In the genomic region with DNA sequence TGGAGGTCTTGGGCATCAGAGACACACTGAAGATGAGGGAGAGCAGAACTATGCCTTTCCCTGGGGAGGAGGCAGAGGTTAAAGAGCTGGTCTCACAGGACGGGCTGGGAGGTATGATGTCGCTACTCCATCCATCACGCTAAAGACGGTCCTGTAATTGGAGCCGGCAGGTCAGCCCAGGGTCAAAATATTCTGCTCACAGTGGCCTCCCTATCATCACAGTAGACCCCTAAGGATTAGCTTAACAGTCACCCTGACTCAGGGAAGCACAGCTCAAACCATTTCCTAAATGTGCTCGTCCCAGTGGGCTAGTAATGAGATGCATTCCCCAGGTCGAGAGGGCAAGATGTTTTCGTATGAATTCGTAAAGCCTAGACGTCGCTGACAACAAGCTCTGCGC, we compare ENCODE assay signal across 13 mouse cellular contexts. TPM values are rescaled to one million over a fixed set of nuclear protein-coding genes. Genes with fewer than 3 reads are reported as not detected.
DNase-seq lines count a peak whose midpoint lies in the region; ATAC-seq lines count a peak whose summit lies in the region.
"Had no signal": no experiment of that assay in that cellular context is flagged by ENCODE, and none has a peak within 500 bp of the region (broad histone marks: within the 10 kb centered on the region; RNA-seq: fewer than 3 reads in every experiment).

No protein-coding gene starts in this region.

- H3K4me1 ChIP-seq in heart, embryonic 12.5 days (replicated peaks), result peaks cover 13% of the 10 kb centered on the region
- peaks cover 18% of the 10 kb centered on the region for H3K4me1 ChIP-seq in lung, embryonic 15.5 days
- H3K4me1 ChIP-seq in embryonic facial prominence, embryonic 14.5 days (ENCODE audit: control insufficient read depth, insufficient read depth, low read length), result peaks cover 5% of the 10 kb centered on the region; the same call in 1 of the 2 replicates

- WGBS in heart, embryonic 12.5 days, result 36% methylated on average over 12 of the region's 12 CpGs
- 19% methylated on average over 12 of the region's 12 CpGs for WGBS in lung, embryonic 15.5 days
- 8% methylated on average over 12 of the region's 12 CpGs for WGBS in embryonic facial prominence, embryonic 14.5 days

- H3K36me3 ChIP-seq in heart, embryonic 12.5 days, result no peaks in the 10 kb centered on the region
- H3K36me3 ChIP-seq in lung, embryonic 15.5 days, result no peaks in the 10 kb centered on the region
- H3K36me3 ChIP-seq in embryonic facial prominence, embryonic 14.5 days (ENCODE audit: control insufficient read depth, insufficient read depth, low read length), result no peaks in the 10 kb centered on the region
- H3K36me3 ChIP-seq: forebrain, embryonic 10.5 days had no signal

- no peaks in the 10 kb centered on the region for H3K9me3 ChIP-seq in heart, embryonic 12.5 days (replicated peaks)
- no peaks in the 10 kb centered on the region for H3K9me3 ChIP-seq in lung, embryonic 15.5 days
- H3K9me3 ChIP-seq in embryonic facial prominence, embryonic 14.5 days (ENCODE audit: control insufficient read depth, low read length), result no peaks in the 10 kb centered on the region
- H3K9me3 ChIP-seq: forebrain, embryonic 10.5 days had no signal

- no peak overlapping the region for H3K9ac ChIP-seq in heart, embryonic 12.5 days
- H3K9ac ChIP-seq in lung, embryonic 15.5 days, result no peak overlapping the region
- no peak overlapping the region for H3K9ac ChIP-seq in embryonic facial prominence, embryonic 14.5 days (ENCODE audit: low read depth, low read length)

- no peak overlapping the region for H3K27ac ChIP-seq in heart, embryonic 12.5 days (ENCODE audit: poor library complexity, severe bottlenecking)
- H3K27ac ChIP-seq in lung, embryonic 15.5 days, result no peak overlapping the region
- no peak overlapping the region for H3K27ac ChIP-seq in embryonic facial prominence, embryonic 14.5 days (replicated peaks; ENCODE audit: low read depth, low read length)
- H3K27ac ChIP-seq: forebrain, embryonic 10.5 days had no signal

- no peak overlapping the region for H3K4me3 ChIP-seq in heart, embryonic 12.5 days
- no peak overlapping the region for H3K4me3 ChIP-seq in lung, embryonic 15.5 days
- H3K4me3 ChIP-seq in embryonic facial prominence, embryonic 14.5 days (ENCODE audit: low read depth, low read length), result no peak overlapping the region
- H3K4me3 ChIP-seq: forebrain, embryonic 10.5 days had no signal

- peak overlapping the region; percentile 22; the same call in 1 of the 2 replicates for H3K4me2 ChIP-seq in heart, embryonic 12.5 days
- peak overlapping the region; percentile 12; the same call in 1 of the 2 replicates for H3K4me2 ChIP-seq in lung, embryonic 15.5 days
- H3K4me2 ChIP-seq in embryonic facial prominence, embryonic 14.5 days (ENCODE audit: low read depth, low read length), result peak overlapping the region; percentile 31; the same call in 1 of the 2 replicates

- DNase-seq in heart, postnatal 4 days, result no peak
- DNase-seq in lung, postnatal 10 days, result no peak
- DNase-seq in embryo, embryonic 10 days (ENCODE audit: low spot score), result peak; percentile 75
- peak; percentile 4 for DNase-seq in embryonic facial prominence, embryonic 14.5 days (ENCODE audit: low spot score)
- DNase-seq in cerebellum, postnatal 36 days, result no peak
- DNase-seq: adrenal gland, postnatal 14 days; B cell, adult 2 months; thymus, postnatal 4 days had no signal

- no peak for ATAC-seq in heart, embryonic 12.5 days (ENCODE audit: insufficient number of reproducible peaks, low FRiP score)
- ATAC-seq in lung, embryonic 15.5 days (ENCODE audit: borderline replicate concordance, extremely low read depth, low FRiP score, low TSS enrichment), result no peak
- 0 out of 2 replicates have a peak, but pooled peaks have one; percentile 18 for ATAC-seq in embryonic facial prominence, embryonic 14.5 days (ENCODE audit: low read depth)
- no peak for ATAC-seq in erythroid progenitor cell, adult 5-6 weeks (replicated peaks; ENCODE audit: low FRiP score, poor library complexity, severe bottlenecking)
- ATAC-seq: intestine, postnatal 0 days had no signal

- no peaks in the 10 kb centered on the region for H3K27me3 ChIP-seq in heart, embryonic 12.5 days (replicated peaks)
- H3K27me3 ChIP-seq in lung, embryonic 15.5 days, result no peaks in the 10 kb centered on the region
- H3K27me3 ChIP-seq in embryonic facial prominence, embryonic 14.5 days (replicated peaks; ENCODE audit: control insufficient read depth, insufficient read depth, low read length), result no peaks in the 10 kb centered on the region

RNA-seq across cellular contexts. Expression of gene Mon1b, which starts 53.7 kb away (rescaled TPM):
- polyA plus RNA-seq in heart, embryonic 12.5 days (2016; fragmentation: Nextera tagmentation; extraction: Ambion mirVana), result 6.1 TPM in 2 replicates
- 1 to 10 TPM; 6.3 to 6.5 TPM for total RNA-seq in heart, postnatal 4 days (2021)
- polyA plus RNA-seq in lung, embryonic 15.5 days (2015; fragmentation: Nextera tagmentation; extraction: Ambion mirVana), result 7.7 and 8.0 TPM in 2 replicates
- 7.2 and 8.3 TPM in 2 replicates for polyA plus RNA-seq in embryonic facial prominence, embryonic 14.5 days (2014; fragmentation: Nextera tagmentation; extraction: Ambion mirVana)
- total RNA-seq in erythroid progenitor cell, adult 5-6 weeks (2015; ENCODE audit: low replicate concordance), result 2.9 and 4.6 TPM in 2 replicates
- total RNA-seq in erythroid progenitor cell, adult 5-6 weeks (2017; ENCODE audit: low replicate concordance), result 2.7 and 3.3 TPM in 2 replicates

Comparison
In these comparisons a context has a peak if more than half of its experiments do, and no peak if none do; other contexts are left out.
1. DNase-seq: peak in embryo, embryonic 10 days (single experiment) and embryonic facial prominence, embryonic 14.5 days (single experiment); none in heart, postnatal 4 days (single experiment), lung, postnatal 10 days (single experiment) and cerebellum, postnatal 36 days (0 of 2).
2. Peak in every context shown above with its lines, with median percentiles within 50 percentile points of each other: H3K4me2 ChIP-seq.